Mouse (Mus musculus) cerebellum, adult 2 months (tissue): ENCODE data around the gene Sypl2.

Source experiments
- CTCF ChIP-seq: fragments of 200-500 bp; IDR thresholded peaks from 2 replicates; pipeline ENCODE4 v1.5.1; 2011; ENCODE audit warnings: low read depth, mild to moderate bottlenecking, control low read depth, low read length, moderate library complexity, borderline replicate concordance; ENCODE audit not compliant: insufficient read depth
- POLR2A ChIP-seq: fragments of 200-500 bp; IDR thresholded peaks from 2 replicates; pipeline ENCODE4 v1.6.1; 2011; ENCODE audit warnings: low read length, control low read depth, borderline replicate concordance; ENCODE audit not compliant: insufficient read depth

DNA sequence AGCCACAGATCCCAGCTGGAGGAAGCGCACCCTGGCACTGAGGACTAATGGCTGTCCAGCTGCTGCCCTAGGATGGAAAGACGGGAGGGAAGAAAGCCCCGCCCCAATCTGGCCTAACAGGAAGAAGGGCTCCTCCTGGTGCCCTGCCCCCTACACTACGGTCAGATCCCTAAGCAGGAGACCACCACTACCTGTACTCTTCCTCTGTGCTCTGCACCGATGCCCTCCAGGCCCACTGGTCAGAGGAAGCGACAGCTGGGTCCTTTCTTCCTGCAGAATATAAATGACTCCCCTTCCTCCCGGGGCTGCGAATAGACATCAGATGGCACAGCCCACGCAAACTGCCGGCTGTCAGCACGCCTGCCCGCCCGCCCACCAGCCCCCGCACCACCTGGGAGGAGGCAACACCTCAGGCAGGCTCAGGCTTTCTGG is 29.4 kb downstream of the Sypl2 start:
- no peak for TF ChIP-seq CTCF
- 0 out of 2 replicates have a peak, but pooled peaks have one; percentile 32 for TF ChIP-seq POLR2A
